Mouse (Mus musculus): ENCODE measurements around the gene Ehhadh. TPM values are rescaled to one million over a fixed set of nuclear protein-coding genes. Genes with fewer than 3 reads are reported as not detected.

Gene Ehhadh
- 3.0 and 3.6 TPM in 2 replicates for polyA plus RNA-seq (2015; fragmentation: Nextera tagmentation; extraction: Ambion mirVana)

DNA sequence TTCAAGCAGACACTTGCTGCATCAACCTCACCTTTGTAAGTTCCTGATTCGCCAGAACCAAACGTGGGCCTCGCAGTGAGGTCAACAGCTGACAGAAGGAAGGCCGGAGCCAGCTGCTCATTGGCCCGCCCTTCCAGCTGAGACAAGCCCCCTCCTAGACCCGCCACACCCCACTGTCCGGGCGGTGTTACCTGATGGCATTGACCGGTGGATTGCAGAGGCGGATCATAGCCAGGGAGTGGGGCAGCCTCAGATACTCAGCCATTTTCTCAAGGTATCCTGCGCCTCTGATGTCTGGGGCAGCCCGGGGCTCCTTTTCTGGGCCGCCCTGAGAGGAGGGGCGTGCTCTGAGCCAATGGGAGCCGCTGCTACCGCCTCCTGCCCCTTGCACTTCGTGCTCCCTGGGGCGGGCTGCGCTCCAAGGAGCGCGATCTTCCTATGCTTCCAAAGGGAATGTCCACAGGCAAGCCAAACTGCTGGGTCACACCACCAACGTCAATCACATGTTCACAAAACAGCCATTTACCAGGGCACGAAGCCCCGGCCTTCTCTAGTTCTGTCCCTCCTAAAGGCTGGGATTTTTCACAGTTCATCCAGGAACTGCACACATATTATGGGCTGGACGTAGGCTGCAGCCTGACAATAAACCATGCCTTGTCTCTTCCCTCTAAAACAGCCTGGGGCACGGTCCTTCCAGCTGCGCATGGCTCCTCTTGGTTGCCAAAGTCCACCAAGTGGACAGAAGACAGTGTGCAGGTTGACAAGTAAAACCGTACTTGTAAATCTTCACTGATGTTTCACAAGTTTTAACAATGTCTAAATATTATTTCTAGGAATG lies at the start of gene Ehhadh:
Gene Ehhadh, minus strand, starts transcription at position 292 of the 838 bp plus-strand sequence.
- WGBS = 6% methylated on average over 28 of the region's 28 CpGs
- H3K36me3 ChIP-seq (ENCODE audit: control insufficient read depth, insufficient read depth) = no peaks in the 10 kb centered on the region
- ATAC-seq (replicated peaks; ENCODE audit: extremely low read depth, insufficient read depth, low FRiP score) = peak; percentile 94
- H3K27me3 ChIP-seq (ENCODE audit: control insufficient read depth, insufficient read depth, low read length) = no peaks in the 10 kb centered on the region
- peak within 1 kb of the TSS; percentile 94 for H3K4me2 ChIP-seq (ENCODE audit: low read depth, low read length)
- peaks cover 8% of the 10 kb centered on the region for H3K4me1 ChIP-seq (ENCODE audit: control insufficient read depth, insufficient read depth, low read length)
- peak within 1 kb of the TSS; percentile 72 for H3K4me3 ChIP-seq (ENCODE audit: low read length)
- H3K9me3 ChIP-seq (replicated peaks; ENCODE audit: control insufficient read depth, low read length) = no peaks in the 10 kb centered on the region
- H3K9ac ChIP-seq (ENCODE audit: low read length) = peak within 1 kb of the TSS; percentile 80
- H3K27ac ChIP-seq (ENCODE audit: low read length) = peak within 1 kb of the TSS; percentile 51; the same call in 1 of the 2 replicates

- H3K9me3 ChIP-seq (replicated peaks; ENCODE audit: control insufficient read depth, low read length) = no peaks in the 10 kb centered on the region
- no peak overlapping the region for H3K4me2 ChIP-seq (ENCODE audit: low read depth, low read length)
- H3K4me1 ChIP-seq (ENCODE audit: control insufficient read depth, insufficient read depth, low read length) = no peaks in the 10 kb centered on the region
- no peaks in the 10 kb centered on the region for H3K36me3 ChIP-seq (ENCODE audit: control insufficient read depth, insufficient read depth)
- peak overlapping the region; percentile 46; the same call in 1 of the 2 replicates for H3K27ac ChIP-seq (ENCODE audit: low read length)
- no peak overlapping the region for H3K4me3 ChIP-seq (ENCODE audit: low read length)
- ATAC-seq (replicated peaks; ENCODE audit: extremely low read depth, insufficient read depth, low FRiP score) = no peak
- peak overlapping the region; percentile 29; the same call in 1 of the 2 replicates for H3K9ac ChIP-seq (ENCODE audit: low read length)
- 45% methylated on average over 7 of the region's 7 CpGs for WGBS
- H3K27me3 ChIP-seq (ENCODE audit: control insufficient read depth, insufficient read depth, low read length) = no peaks in the 10 kb centered on the region
Measured at GRCm38 (mm10) chr16:21836311-21837072, 48.9 kb upstream of the Ehhadh start.

- Histone ChIP-seq H3K27ac (ENCODE audit: low read length) (peak overlapping the region; percentile 25; the same call in 1 of the 2 replicates), H3K9ac (ENCODE audit: low read length) (no peak overlapping the region), H3K4me2 (ENCODE audit: low read depth, low read length) (no peak overlapping the region), H3K27me3 (ENCODE audit: control insufficient read depth, insufficient read depth, low read length) (no peaks in the 10 kb centered on the region), H3K36me3 (ENCODE audit: control insufficient read depth, insufficient read depth) (no peaks in the 10 kb centered on the region), H3K4me1 (ENCODE audit: control insufficient read depth, insufficient read depth, low read length) (no peaks in the 10 kb centered on the region), H3K9me3 (replicated peaks; ENCODE audit: control insufficient read depth, low read length) (no peaks in the 10 kb centered on the region), H3K4me3 (ENCODE audit: low read length) (no peak overlapping the region)
- WGBS = 50% methylated on average over 7 of the region's 7 CpGs
- peak; percentile 49; the same call in 1 of the 2 replicates for ATAC-seq (replicated peaks; ENCODE audit: extremely low read depth, insufficient read depth, low FRiP score)
Measured at GRCm38 (mm10) chr16:21835584-21835931, 48.0 kb upstream of the Ehhadh start.

DNA sequence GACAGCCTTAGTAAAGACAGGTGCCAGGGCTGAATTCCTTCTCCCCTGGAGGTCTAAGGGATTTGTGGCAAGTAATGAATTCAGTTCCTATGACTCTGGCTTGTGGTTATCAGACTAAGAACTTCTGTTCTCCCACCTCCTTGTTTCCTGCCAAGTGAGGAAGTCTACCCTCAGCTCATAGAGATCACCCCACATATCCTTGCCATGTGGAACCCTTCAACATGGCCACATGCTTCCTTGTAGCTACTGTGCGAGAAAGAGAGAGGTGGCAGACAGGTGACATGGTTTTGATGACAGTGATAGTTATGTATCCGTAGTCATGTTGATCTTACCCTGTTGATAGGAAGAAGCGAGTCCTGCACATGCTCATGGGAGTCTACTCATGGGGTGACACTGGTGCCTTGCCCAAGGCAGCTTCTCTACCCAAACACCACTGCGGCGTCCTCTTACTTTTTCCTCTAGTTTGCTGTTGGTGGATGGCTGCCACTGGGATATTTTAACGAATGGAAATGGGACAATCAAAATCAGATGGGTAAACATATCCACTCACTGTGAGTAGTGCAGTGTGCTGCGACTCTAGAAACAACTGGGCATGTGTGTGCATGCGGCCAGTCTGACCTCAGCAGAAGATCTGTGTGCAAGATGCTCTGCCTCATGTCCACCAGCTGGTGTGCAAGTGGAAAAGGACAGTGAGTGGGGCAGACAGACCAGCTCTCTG lies 47.4 kb upstream of the Ehhadh start:
- Histone ChIP-seq H3K4me1 (ENCODE audit: control insufficient read depth, insufficient read depth, low read length) (no peaks in the 10 kb centered on the region), H3K4me3 (ENCODE audit: low read length) (no peak overlapping the region), H3K9ac (ENCODE audit: low read length) (no peak overlapping the region), H3K9me3 (replicated peaks; ENCODE audit: control insufficient read depth, low read length) (no peaks in the 10 kb centered on the region), H3K4me2 (ENCODE audit: low read depth, low read length) (no peak overlapping the region), H3K27ac (ENCODE audit: low read length) (peak overlapping the region; percentile 25; the same call in 1 of the 2 replicates), H3K27me3 (ENCODE audit: control insufficient read depth, insufficient read depth, low read length) (no peaks in the 10 kb centered on the region), H3K36me3 (ENCODE audit: control insufficient read depth, insufficient read depth) (no peaks in the 10 kb centered on the region)
- no peak for ATAC-seq (replicated peaks; ENCODE audit: extremely low read depth, insufficient read depth, low FRiP score)
- WGBS = 75% methylated on average over 8 of the region's 8 CpGs

GRCm38 (mm10) chr16:21833970-21834369 lies 46.4 kb upstream of the Ehhadh start:
- no peak overlapping the region for H3K4me3 ChIP-seq (ENCODE audit: low read length)
- no peak overlapping the region for H3K4me2 ChIP-seq (ENCODE audit: low read depth, low read length)
- H3K27me3 ChIP-seq (ENCODE audit: control insufficient read depth, insufficient read depth, low read length) = no peaks in the 10 kb centered on the region
- H3K4me1 ChIP-seq (ENCODE audit: control insufficient read depth, insufficient read depth, low read length) = no peaks in the 10 kb centered on the region
- H3K9me3 ChIP-seq (replicated peaks; ENCODE audit: control insufficient read depth, low read length) = no peaks in the 10 kb centered on the region
- 75% methylated on average over 10 of the region's 10 CpGs for WGBS
- H3K36me3 ChIP-seq (ENCODE audit: control insufficient read depth, insufficient read depth) = no peaks in the 10 kb centered on the region
- no peak for ATAC-seq (replicated peaks; ENCODE audit: extremely low read depth, insufficient read depth, low FRiP score)
- no peak overlapping the region for H3K9ac ChIP-seq (ENCODE audit: low read length)
- no peak overlapping the region for H3K27ac ChIP-seq (ENCODE audit: low read length)

DNA sequence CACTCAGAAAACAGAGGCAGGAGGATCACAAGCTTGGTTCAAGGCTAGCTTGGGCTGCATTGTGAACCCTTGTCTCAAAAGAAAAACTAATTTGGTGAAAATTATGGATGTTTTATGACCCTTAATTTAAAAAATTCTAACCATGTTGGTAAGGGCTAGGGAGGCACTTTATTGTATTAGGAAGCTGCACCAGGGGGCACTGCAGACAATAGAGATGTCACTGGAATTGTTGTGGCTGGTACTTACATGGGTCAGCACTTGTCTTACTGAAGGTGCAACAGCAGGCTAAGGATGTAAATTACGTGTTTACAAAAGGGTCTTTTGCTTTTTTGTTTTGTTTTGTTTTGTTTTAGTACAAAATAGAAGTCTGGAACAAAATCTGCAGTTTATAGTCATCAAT lies 45.9 kb upstream of the Ehhadh start:
- Histone ChIP-seq H3K4me1 (ENCODE audit: control insufficient read depth, insufficient read depth, low read length) (no peaks in the 10 kb centered on the region), H3K4me2 (ENCODE audit: low read depth, low read length) (no peak overlapping the region), H3K27ac (ENCODE audit: low read length) (no peak overlapping the region), H3K4me3 (ENCODE audit: low read length) (no peak overlapping the region), H3K9ac (ENCODE audit: low read length) (no peak overlapping the region), H3K36me3 (ENCODE audit: control insufficient read depth, insufficient read depth) (no peaks in the 10 kb centered on the region), H3K27me3 (ENCODE audit: control insufficient read depth, insufficient read depth, low read length) (no peaks in the 10 kb centered on the region), H3K9me3 (replicated peaks; ENCODE audit: control insufficient read depth, low read length) (no peaks in the 10 kb centered on the region)
- ATAC-seq (replicated peaks; ENCODE audit: extremely low read depth, insufficient read depth, low FRiP score) = no peak
- 70% methylated on average over 1 of the region's 1 CpGs for WGBS

DNA sequence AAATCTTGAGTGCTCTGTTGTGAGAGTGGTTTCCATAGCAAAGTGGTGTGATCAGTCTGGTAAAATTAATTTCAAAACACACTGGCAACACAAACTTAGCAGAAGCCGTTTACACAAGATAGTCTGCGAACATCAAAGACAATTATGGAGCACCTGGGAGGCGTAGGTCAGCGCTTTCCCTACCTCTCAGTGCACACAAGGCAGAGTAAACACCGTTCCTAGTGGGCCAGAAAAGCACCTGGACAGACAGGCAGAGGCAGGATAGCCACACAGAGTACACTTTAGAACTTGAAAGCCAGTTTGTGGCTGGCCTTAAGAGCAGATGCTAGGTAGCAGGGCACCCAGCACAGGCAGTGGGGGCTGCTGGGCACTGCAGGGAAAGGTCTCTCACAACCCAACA lies 44.2 kb upstream of the Ehhadh start:
- Histone ChIP-seq H3K4me1 (ENCODE audit: control insufficient read depth, insufficient read depth, low read length) (0 out of 2 replicates have a peak, but pooled peaks cover 2% of the 10 kb centered on the region), H3K9ac (ENCODE audit: low read length) (no peak overlapping the region), H3K36me3 (ENCODE audit: control insufficient read depth, insufficient read depth) (no peaks in the 10 kb centered on the region), H3K27me3 (ENCODE audit: control insufficient read depth, insufficient read depth, low read length) (no peaks in the 10 kb centered on the region), H3K9me3 (replicated peaks; ENCODE audit: control insufficient read depth, low read length) (no peaks in the 10 kb centered on the region), H3K4me2 (ENCODE audit: low read depth, low read length) (no peak overlapping the region), H3K27ac (ENCODE audit: low read length) (no peak overlapping the region), H3K4me3 (ENCODE audit: low read length) (no peak overlapping the region)
- no peak for ATAC-seq (replicated peaks; ENCODE audit: extremely low read depth, insufficient read depth, low FRiP score)
- WGBS = 80% methylated on average over 5 of the region's 5 CpGs

DNA sequence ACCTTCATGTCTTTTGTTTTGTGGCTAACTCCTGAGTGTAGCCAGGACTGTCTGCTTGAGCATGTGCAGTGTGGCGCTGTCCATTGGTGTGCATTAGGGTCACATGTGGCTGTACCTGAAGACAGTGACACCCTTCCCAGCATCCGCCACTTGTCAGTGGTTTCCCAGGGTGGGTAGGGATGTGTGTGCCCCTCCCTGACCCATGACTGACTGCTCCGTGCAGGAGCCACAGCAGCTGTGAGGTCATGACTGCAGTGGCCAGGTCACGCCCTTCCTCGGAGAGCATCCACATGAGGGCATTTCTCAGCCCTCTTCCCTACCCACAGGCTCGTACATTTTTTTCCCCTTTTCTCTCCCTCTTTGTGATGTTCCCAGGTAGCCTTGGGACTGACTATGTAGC lies 43.2 kb upstream of the Ehhadh start:
- ATAC-seq (replicated peaks; ENCODE audit: extremely low read depth, insufficient read depth, low FRiP score) = no peak
- Histone ChIP-seq H3K4me2 (ENCODE audit: low read depth, low read length) (no peak overlapping the region), H3K9ac (ENCODE audit: low read length) (no peak overlapping the region), H3K36me3 (ENCODE audit: control insufficient read depth, insufficient read depth) (no peaks in the 10 kb centered on the region), H3K27me3 (ENCODE audit: control insufficient read depth, insufficient read depth, low read length) (no peaks in the 10 kb centered on the region), H3K4me1 (ENCODE audit: control insufficient read depth, insufficient read depth, low read length) (0 out of 2 replicates have a peak, but pooled peaks cover 2% of the 10 kb centered on the region), H3K4me3 (ENCODE audit: low read length) (no peak overlapping the region), H3K27ac (ENCODE audit: low read length) (no peak overlapping the region), H3K9me3 (replicated peaks; ENCODE audit: control insufficient read depth, low read length) (no peaks in the 10 kb centered on the region)
- 58% methylated on average over 6 of the region's 6 CpGs for WGBS

Data from heart, embryonic 16.5 days (tissue).